Mouse (Mus musculus): ENCODE results near the gene Gramd1b. TPM values are rescaled to one million over a fixed set of nuclear protein-coding genes. Genes with fewer than 3 reads are reported as not detected.

The Gramd1b gene
- polyA plus RNA-seq, 1 experiment from 2014 or later: 1.2 TPM

DNA sequence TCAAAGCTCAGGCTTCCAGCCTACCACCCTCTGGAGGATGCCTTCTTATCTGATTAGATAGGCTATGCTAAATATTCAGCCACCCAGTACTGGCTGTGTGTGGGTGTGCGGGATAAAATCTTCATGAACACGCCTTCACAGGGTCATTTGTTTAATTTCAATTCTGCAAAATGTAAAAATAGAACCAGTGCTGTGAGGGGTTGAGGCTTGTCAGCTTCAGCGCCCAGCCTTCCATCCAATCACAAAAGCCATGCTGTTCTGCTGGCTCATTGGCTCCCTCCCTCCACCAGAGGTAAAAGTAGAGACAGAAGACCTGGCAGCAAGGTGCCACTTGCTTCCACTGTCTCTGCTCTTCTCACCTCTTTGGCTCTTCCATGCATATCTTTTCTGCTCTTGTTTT, 4.3 kb downstream of the Gramd1b start:
- Histone ChIP-seq H3K36me3 (replicated peaks; ENCODE audit: insufficient read depth, low read length) (no peaks in the 10 kb centered on the region), H3K4me1 (ENCODE audit: insufficient read depth) (no peaks in the 10 kb centered on the region; the same call in 1 of the 2 replicates), H3K27me3 (ENCODE audit: insufficient read depth, low read length) (peaks cover 14% of the 10 kb centered on the region), H3K27ac (ENCODE audit: low read depth) (no peak overlapping the region), H3K9me3 (ENCODE audit: low read length) (no peaks in the 10 kb centered on the region), H3K9ac (replicated peaks) (no peak overlapping the region), H3K4me3 (ENCODE audit: low read depth, low read length) (no peak overlapping the region), H3K4me2 (ENCODE audit: low read depth, low read length) (no peak overlapping the region)
- DNase-seq: no peak
- WGBS (ENCODE audit: insufficient replicate concordance): 44% methylated on average over 3 of the region's 3 CpGs
- TF ChIP-seq CTCF (IDR thresholded peaks at IDR 0.05; ENCODE audit: low read depth) (no peak), EP300 (IDR thresholded peaks at IDR 0.05; ENCODE audit: low read depth) (no peak)
- no peak for ATAC-seq

DNA sequence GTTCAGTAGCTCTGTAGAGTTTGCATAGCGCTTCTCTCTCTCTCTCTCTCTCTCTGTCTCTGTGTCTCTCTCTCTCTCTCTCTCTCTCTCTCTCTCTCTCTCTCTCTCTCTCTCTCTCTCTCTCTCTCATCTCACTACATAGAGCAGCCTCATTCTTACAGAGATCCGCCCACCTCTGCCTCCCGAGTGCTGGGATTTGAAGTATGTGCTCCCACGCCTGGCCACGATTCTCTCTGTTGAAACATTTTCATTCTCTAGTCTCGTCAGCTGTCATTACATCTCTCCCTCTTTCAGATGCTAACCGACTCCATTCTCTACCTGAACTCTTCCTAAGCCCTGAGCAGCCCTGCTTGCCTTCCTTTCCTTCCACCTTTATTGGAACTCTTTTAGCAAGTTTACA, 9.0 kb downstream of the Gramd1b start:
- no peaks in the 10 kb centered on the region for H3K27me3 ChIP-seq (ENCODE audit: insufficient read depth, low read length)
- no peak overlapping the region for H3K27ac ChIP-seq (ENCODE audit: low read depth)
- H3K4me1 ChIP-seq (ENCODE audit: insufficient read depth): no peaks in the 10 kb centered on the region
- no peak overlapping the region for H3K4me3 ChIP-seq (ENCODE audit: low read depth, low read length)
- H3K36me3 ChIP-seq (replicated peaks; ENCODE audit: insufficient read depth, low read length): no peaks in the 10 kb centered on the region
- no peak for ATAC-seq
- no peak overlapping the region for H3K9ac ChIP-seq (replicated peaks)
- TF ChIP-seq EP300 (IDR thresholded peaks at IDR 0.05; ENCODE audit: low read depth) (no peak), CTCF (IDR thresholded peaks at IDR 0.05; ENCODE audit: low read depth) (no peak)
- 81% methylated on average over 7 of the region's 7 CpGs for WGBS (ENCODE audit: insufficient replicate concordance)
- DNase-seq: no peak
- H3K4me2 ChIP-seq (ENCODE audit: low read depth, low read length): no peak overlapping the region
- no peaks in the 10 kb centered on the region for H3K9me3 ChIP-seq (ENCODE audit: low read length)

DNA sequence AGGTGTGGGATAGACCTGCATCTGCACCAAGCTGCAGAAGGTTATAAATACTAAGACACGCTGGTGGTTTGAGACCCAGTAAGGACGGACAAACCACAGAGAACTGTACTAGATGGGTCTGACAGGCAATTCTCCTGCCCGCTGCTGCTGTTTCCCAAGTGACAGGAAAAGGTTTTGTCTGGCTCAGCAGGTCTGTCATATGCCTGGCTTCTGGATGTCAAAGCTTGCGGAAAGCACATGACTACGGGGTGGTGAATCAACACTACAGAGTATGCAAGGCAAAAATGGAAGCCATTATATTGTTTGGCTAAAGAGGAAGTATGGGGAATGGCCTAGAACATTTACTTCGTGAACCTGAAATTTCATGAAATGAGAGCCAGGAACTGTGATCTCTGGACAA, 10.1 kb downstream of the Gramd1b start:
- no peak overlapping the region for H3K9ac ChIP-seq (replicated peaks)
- no peaks in the 10 kb centered on the region for H3K36me3 ChIP-seq (replicated peaks; ENCODE audit: insufficient read depth, low read length)
- no peaks in the 10 kb centered on the region for H3K27me3 ChIP-seq (ENCODE audit: insufficient read depth, low read length)
- ATAC-seq: no peak
- H3K4me3 ChIP-seq (ENCODE audit: low read depth, low read length): no peak overlapping the region
- TF ChIP-seq CTCF (IDR thresholded peaks at IDR 0.05; ENCODE audit: low read depth) (no peak), EP300 (IDR thresholded peaks at IDR 0.05; ENCODE audit: low read depth) (no peak)
- no peaks in the 10 kb centered on the region for H3K4me1 ChIP-seq (ENCODE audit: insufficient read depth)
- H3K9me3 ChIP-seq (ENCODE audit: low read length): no peaks in the 10 kb centered on the region
- WGBS (ENCODE audit: insufficient replicate concordance): 68% methylated on average over 6 of the region's 6 CpGs
- no peak overlapping the region for H3K4me2 ChIP-seq (ENCODE audit: low read depth, low read length)
- no peak overlapping the region for H3K27ac ChIP-seq (ENCODE audit: low read depth)
- DNase-seq: no peak

DNA sequence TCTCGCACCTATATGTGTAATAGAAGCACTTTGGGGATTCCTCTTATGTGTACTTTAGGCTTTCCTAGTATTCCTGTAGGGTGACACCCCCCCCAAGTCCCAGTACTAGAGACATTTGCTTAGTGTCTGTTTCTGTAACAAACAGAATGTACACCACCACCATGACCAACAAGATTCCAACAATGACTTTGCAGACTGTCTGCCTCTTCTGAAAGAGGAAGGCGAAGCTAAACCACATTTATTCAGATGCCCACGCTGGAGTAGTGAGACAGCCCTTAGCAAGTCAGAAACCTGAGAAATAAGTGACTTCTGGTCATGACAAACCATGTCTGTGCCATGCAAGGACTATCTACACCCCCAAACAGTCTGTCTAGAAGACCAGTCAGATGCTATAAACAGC, 11.9 kb downstream of the Gramd1b start:
- H3K4me3 ChIP-seq (ENCODE audit: low read depth, low read length): no peak overlapping the region
- ATAC-seq (no peak), DNase-seq (no peak)
- H3K36me3 ChIP-seq (replicated peaks; ENCODE audit: insufficient read depth, low read length): no peaks in the 10 kb centered on the region
- no peaks in the 10 kb centered on the region for H3K4me1 ChIP-seq (ENCODE audit: insufficient read depth)
- TF ChIP-seq CTCF (IDR thresholded peaks at IDR 0.05; ENCODE audit: low read depth) (no peak), EP300 (IDR thresholded peaks at IDR 0.05; ENCODE audit: low read depth) (no peak)
- H3K4me2 ChIP-seq (ENCODE audit: low read depth, low read length): no peak overlapping the region
- H3K27me3 ChIP-seq (ENCODE audit: insufficient read depth, low read length): no peaks in the 10 kb centered on the region
- WGBS (ENCODE audit: insufficient replicate concordance): 51% methylated on average over 3 of the region's 3 CpGs
- H3K9ac ChIP-seq (replicated peaks): no peak overlapping the region
- H3K9me3 ChIP-seq (ENCODE audit: low read length): no peaks in the 10 kb centered on the region
- no peak overlapping the region for H3K27ac ChIP-seq (ENCODE audit: low read depth)

DNA sequence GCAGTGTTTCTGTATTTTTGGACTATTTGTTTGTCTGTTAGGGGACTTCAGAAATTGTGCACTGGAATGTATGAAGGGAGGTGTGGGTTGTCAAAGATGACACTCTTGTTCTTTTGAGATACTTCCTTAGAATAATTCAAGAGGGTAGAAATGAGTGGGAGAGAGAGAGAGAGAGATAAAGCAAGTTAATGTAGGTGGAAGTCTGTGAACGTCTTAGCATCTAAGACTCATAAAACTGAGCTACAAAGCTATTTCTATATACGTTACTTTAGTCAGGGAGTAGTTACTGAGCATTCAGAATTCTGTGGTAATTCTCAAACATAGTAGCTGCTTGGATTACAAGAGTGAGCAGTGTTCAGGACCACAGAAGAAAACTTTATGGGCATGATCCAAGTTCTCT, 19.2 kb downstream of the Gramd1b start:
- Histone ChIP-seq H3K9me3 (ENCODE audit: low read length) (no peaks in the 10 kb centered on the region), H3K4me3 (ENCODE audit: low read depth, low read length) (no peak overlapping the region), H3K36me3 (replicated peaks; ENCODE audit: insufficient read depth, low read length) (no peaks in the 10 kb centered on the region), H3K9ac (replicated peaks) (no peak overlapping the region), H3K4me1 (ENCODE audit: insufficient read depth) (no peaks in the 10 kb centered on the region), H3K27ac (ENCODE audit: low read depth) (no peak overlapping the region), H3K27me3 (ENCODE audit: insufficient read depth, low read length) (no peaks in the 10 kb centered on the region), H3K4me2 (ENCODE audit: low read depth, low read length) (no peak overlapping the region)
- DNase-seq (no peak), ATAC-seq (no peak)
- no peak for TF ChIP-seq CTCF (IDR thresholded peaks at IDR 0.05; ENCODE audit: low read depth)
- TF ChIP-seq EP300 (IDR thresholded peaks at IDR 0.05; ENCODE audit: low read depth): no peak
- WGBS (ENCODE audit: insufficient replicate concordance): 76% methylated on average over 2 of the region's 2 CpGs

DNA sequence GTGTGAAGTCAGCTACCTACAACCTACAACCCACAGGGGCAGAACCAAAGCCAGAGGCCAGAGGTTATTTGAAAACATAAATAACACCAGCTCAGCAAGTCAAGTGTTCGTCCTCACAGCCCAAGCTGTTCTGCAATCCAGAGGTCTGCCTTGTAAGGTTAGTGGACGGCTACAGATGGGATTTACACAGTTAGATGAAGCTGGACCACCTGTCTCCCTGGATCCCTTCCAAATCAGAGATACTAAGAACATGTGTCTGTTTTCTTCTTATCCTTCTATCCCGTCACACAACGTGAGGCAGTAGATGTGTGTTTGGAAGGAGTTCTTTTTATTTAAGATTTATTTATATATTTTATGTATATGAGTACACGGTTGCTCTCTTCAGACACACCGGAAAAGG, 21.7 kb downstream of the Gramd1b start:
- Histone ChIP-seq H3K27me3 (ENCODE audit: insufficient read depth, low read length) (no peaks in the 10 kb centered on the region), H3K9me3 (ENCODE audit: low read length) (no peaks in the 10 kb centered on the region), H3K27ac (ENCODE audit: low read depth) (no peak overlapping the region), H3K4me1 (ENCODE audit: insufficient read depth) (no peaks in the 10 kb centered on the region), H3K36me3 (replicated peaks; ENCODE audit: insufficient read depth, low read length) (no peaks in the 10 kb centered on the region), H3K9ac (replicated peaks) (no peak overlapping the region), H3K4me2 (ENCODE audit: low read depth, low read length) (no peak overlapping the region), H3K4me3 (ENCODE audit: low read depth, low read length) (no peak overlapping the region)
- no peak for ATAC-seq
- WGBS (ENCODE audit: insufficient replicate concordance): 68% methylated on average over 6 of the region's 6 CpGs
- DNase-seq: no peak
- TF ChIP-seq EP300 (IDR thresholded peaks at IDR 0.05; ENCODE audit: low read depth): no peak
- no peak for TF ChIP-seq CTCF (IDR thresholded peaks at IDR 0.05; ENCODE audit: low read depth)

DNA sequence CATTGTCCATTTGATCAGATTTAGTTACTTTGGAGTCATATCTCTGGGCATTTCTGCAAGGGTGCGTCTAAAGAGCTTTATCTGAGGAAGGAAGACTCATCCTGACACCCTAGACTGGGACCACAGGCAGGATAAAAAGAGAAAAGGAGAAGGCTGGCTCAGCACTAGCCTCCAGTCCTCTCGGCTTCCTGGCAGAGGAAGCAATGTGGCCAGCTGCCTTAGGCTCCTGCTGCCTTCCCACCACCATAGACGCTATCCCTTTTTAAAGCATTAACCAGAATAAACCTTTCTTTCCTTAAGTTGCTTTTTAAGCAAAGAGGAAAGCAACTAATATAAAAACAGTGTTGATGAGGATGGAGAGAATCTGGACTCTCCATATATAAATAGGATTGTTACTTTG, 24.6 kb downstream of the Gramd1b start:
- no peak for ATAC-seq

More for the DNA sequence above, 24.6 kb downstream of the Gramd1b start:
- Histone ChIP-seq H3K9ac (replicated peaks) (no peak overlapping the region), H3K4me1 (ENCODE audit: insufficient read depth) (no peaks in the 10 kb centered on the region), H3K36me3 (replicated peaks; ENCODE audit: insufficient read depth, low read length) (no peaks in the 10 kb centered on the region), H3K27me3 (ENCODE audit: insufficient read depth, low read length) (no peaks in the 10 kb centered on the region), H3K9me3 (ENCODE audit: low read length) (no peaks in the 10 kb centered on the region), H3K27ac (ENCODE audit: low read depth) (no peak overlapping the region), H3K4me3 (ENCODE audit: low read depth, low read length) (no peak overlapping the region), H3K4me2 (ENCODE audit: low read depth, low read length) (no peak overlapping the region)
- 45% methylated on average over 3 of the region's 3 CpGs for WGBS (ENCODE audit: insufficient replicate concordance)
- no peak for DNase-seq
- TF ChIP-seq CTCF (IDR thresholded peaks at IDR 0.05; ENCODE audit: low read depth) (no peak), EP300 (IDR thresholded peaks at IDR 0.05; ENCODE audit: low read depth) (no peak)
